8 mouse cellular contexts compared by ENCODE assay signal in genomic region chr1:92791070-92791831, GRCm38 (mm10). TPM values are rescaled to one million over a fixed set of nuclear protein-coding genes. Genes with fewer than 3 reads are reported as not detected.
A peak's percentile ranks its signal among the peaks of the same experiment; 100 is the strongest.
DNase-seq lines count a peak whose midpoint lies in the region; ATAC-seq lines count a peak whose summit lies in the region.

No protein-coding gene starts in this region.

- WGBS in embryonic facial prominence, embryonic 13.5 days, result under 1% methylated on average over 10 of the region's 10 CpGs
- 6% methylated on average over 10 of the region's 10 CpGs for WGBS in hindbrain, embryonic 10.5 days

- H3K4me3 ChIP-seq in embryonic facial prominence, embryonic 13.5 days, result peak overlapping the region; percentile 24
- H3K4me3 ChIP-seq in hindbrain, embryonic 10.5 days, result peak overlapping the region; percentile 30

- ATAC-seq in embryonic facial prominence, embryonic 13.5 days (ENCODE audit: insufficient number of reproducible peaks, insufficient read depth, low FRiP score, low TSS enrichment, low read depth), result peak; percentile 48

- H3K4me1 ChIP-seq in embryonic facial prominence, embryonic 13.5 days, result peaks cover 24% of the 10 kb centered on the region
- H3K4me1 ChIP-seq in hindbrain, embryonic 10.5 days (replicated peaks), result peaks cover 56% of the 10 kb centered on the region

- DNase-seq in R1 (ENCODE audit: low read depth, low spot score), result peak; percentile 76
- peak; percentile 79 for DNase-seq in hindbrain, embryonic 10.5 days (ENCODE audit: low spot score)
- DNase-seq in lung, postnatal 14 days, result peak; percentile 16
- DNase-seq in right cerebral cortex, postnatal 14 days, result no peak
- DNase-seq in right cerebral cortex, postnatal 25 days, result no peak
- no peak for DNase-seq in T-cell, adult 2 months (ENCODE audit: low spot score)
- no peak for DNase-seq in left cerebral cortex, adult 9 months (ENCODE audit: low spot score in 2 of 2)

- H3K27ac ChIP-seq in embryonic facial prominence, embryonic 13.5 days, result peak overlapping the region; percentile 73
- peak overlapping the region; percentile 79 for H3K27ac ChIP-seq in hindbrain, embryonic 10.5 days

- H3K36me3 ChIP-seq in embryonic facial prominence, embryonic 13.5 days, result no peaks in the 10 kb centered on the region
- H3K36me3 ChIP-seq in hindbrain, embryonic 10.5 days, result no peaks in the 10 kb centered on the region

- peak overlapping the region; percentile 55; the same call in 1 of the 2 replicates for H3K9ac ChIP-seq in embryonic facial prominence, embryonic 13.5 days

- H3K9me3 ChIP-seq in embryonic facial prominence, embryonic 13.5 days, result no peaks in the 10 kb centered on the region
- H3K9me3 ChIP-seq in hindbrain, embryonic 10.5 days, result no peaks in the 10 kb centered on the region

- peak overlapping the region; percentile 53 for H3K4me2 ChIP-seq in embryonic facial prominence, embryonic 13.5 days

- no peaks in the 10 kb centered on the region for H3K27me3 ChIP-seq in embryonic facial prominence, embryonic 13.5 days
- H3K27me3 ChIP-seq in hindbrain, embryonic 10.5 days (ENCODE audit: insufficient read depth, poor library complexity, severe bottlenecking), result 0 out of 2 replicates have a peak, but pooled peaks cover 3% of the 10 kb centered on the region

RNA-seq across cellular contexts. Expression of gene Gpc1, which starts 40.2 kb away (rescaled TPM):
- polyA plus RNA-seq in embryonic facial prominence, embryonic 13.5 days (2015; fragmentation: Nextera tagmentation; extraction: Ambion mirVana), result 58.5 and 66.1 TPM in 2 replicates
- 72.1 and 76.0 TPM in 2 replicates for polyA plus RNA-seq in hindbrain, embryonic 10.5 days (2016; fragmentation: Nextera tagmentation; extraction: Ambion mirVana)

Comparison
In these comparisons a context has a peak if more than half of its experiments do, and no peak if none do; other contexts are left out.
1. DNase-seq: peak in R1 (single experiment), hindbrain, embryonic 10.5 days (single experiment) and lung, postnatal 14 days (single experiment); none in right cerebral cortex, postnatal 14 days (single experiment), right cerebral cortex, postnatal 25 days (single experiment), T-cell, adult 2 months (single experiment) and left cerebral cortex, adult 9 months (0 of 2).